Mouse (Mus musculus): Measurements from ENCODE around the gene Dip2c. TPM values are rescaled to one million over a fixed set of nuclear protein-coding genes. Genes with fewer than 3 reads are reported as not detected.

The Dip2c gene
- polyA plus RNA-seq, 1 experiment = 8.4 TPM

GRCm38 (mm10) chr13:9683280-9683679 lies 407.0 kb downstream of the Dip2c start:
- H3K27me3 ChIP-seq (ENCODE audit: control insufficient read depth, insufficient read depth, low read length, poor library complexity, severe bottlenecking) = no peaks in the 10 kb centered on the region
- H3K27ac ChIP-seq (ENCODE audit: insufficient read depth, low read length) = no peak overlapping the region
- H3K9ac ChIP-seq (ENCODE audit: low read depth, poor library complexity, severe bottlenecking) = no peak overlapping the region
- H3K4me3 ChIP-seq (ENCODE audit: low read depth, low read length) = no peak overlapping the region
- no peaks in the 10 kb centered on the region for H3K4me1 ChIP-seq (ENCODE audit: control insufficient read depth, insufficient read depth, low read length)
- no peaks in the 10 kb centered on the region for H3K36me3 ChIP-seq (ENCODE audit: control insufficient read depth, insufficient read depth, low read length, poor library complexity, severe bottlenecking)
- H3K9me3 ChIP-seq (replicated peaks; ENCODE audit: control insufficient read depth, insufficient read depth, low read length, poor library complexity, severe bottlenecking) = no peaks in the 10 kb centered on the region
- no peak for TF ChIP-seq POLR2A (IDR thresholded peaks at IDR 0.05; ENCODE audit: insufficient read depth, low read length)
- TF ChIP-seq CTCF (IDR thresholded peaks at IDR 0.05; ENCODE audit: low read depth, low read length) = no peak
- TF ChIP-seq EP300 (IDR thresholded peaks at IDR 0.05; ENCODE audit: insufficient read depth, low read depth, low read length) = no peak

DNA sequence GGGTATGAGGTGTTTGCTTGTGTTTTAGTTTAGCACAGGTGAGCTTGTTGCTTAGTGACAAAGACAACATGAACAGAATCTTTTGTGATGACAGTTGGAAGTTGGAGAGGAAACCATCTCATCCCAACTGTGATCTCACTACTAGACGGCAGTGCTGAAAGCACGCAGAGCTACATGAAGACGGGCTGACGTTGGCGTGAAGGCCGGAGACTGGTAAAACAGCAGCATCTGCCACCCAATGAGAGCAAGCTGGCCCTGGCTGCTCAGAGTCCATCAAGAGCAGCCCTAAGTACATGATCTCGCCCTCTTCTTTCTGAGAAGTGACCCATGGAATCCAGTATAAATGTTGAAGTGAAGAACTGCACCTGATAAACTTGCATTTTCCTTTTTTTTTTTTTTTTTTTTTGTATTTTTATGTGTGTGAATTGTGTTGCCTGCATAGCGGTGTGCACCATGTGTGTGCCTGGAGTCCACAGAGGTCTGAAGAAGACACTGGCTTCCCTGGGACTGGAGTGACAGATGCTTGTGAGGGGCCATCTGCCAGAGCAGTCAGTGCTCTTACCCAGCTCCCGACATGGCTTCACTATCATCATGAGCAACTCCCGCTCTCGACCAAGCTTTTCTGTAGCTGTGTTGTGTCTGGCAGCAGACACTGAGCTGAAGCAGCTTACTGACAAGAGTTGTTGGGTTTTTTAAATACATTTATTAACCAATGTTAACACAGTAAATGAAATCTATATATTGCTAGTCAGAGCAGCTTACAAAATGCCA lies 408.0 kb downstream of the Dip2c start:
- Histone ChIP-seq H3K9me3 (replicated peaks; ENCODE audit: control insufficient read depth, insufficient read depth, low read length, poor library complexity, severe bottlenecking) (no peaks in the 10 kb centered on the region), H3K36me3 (ENCODE audit: control insufficient read depth, insufficient read depth, low read length, poor library complexity, severe bottlenecking) (no peaks in the 10 kb centered on the region), H3K4me1 (ENCODE audit: control insufficient read depth, insufficient read depth, low read length) (no peaks in the 10 kb centered on the region), H3K27me3 (ENCODE audit: control insufficient read depth, insufficient read depth, low read length, poor library complexity, severe bottlenecking) (no peaks in the 10 kb centered on the region), H3K27ac (ENCODE audit: insufficient read depth, low read length) (no peak overlapping the region), H3K4me3 (ENCODE audit: low read depth, low read length) (no peak overlapping the region), H3K9ac (ENCODE audit: low read depth, poor library complexity, severe bottlenecking) (no peak overlapping the region)
- TF ChIP-seq EP300 (IDR thresholded peaks at IDR 0.05; ENCODE audit: insufficient read depth, low read depth, low read length) (no peak), POLR2A (IDR thresholded peaks at IDR 0.05; ENCODE audit: insufficient read depth, low read length) (no peak), CTCF (IDR thresholded peaks at IDR 0.05; ENCODE audit: low read depth, low read length) (no peak)

GRCm38 (mm10) chr13:9686261-9686660 lies 409.9 kb downstream of the Dip2c start:
- Histone ChIP-seq H3K27ac (ENCODE audit: insufficient read depth, low read length) (no peak overlapping the region), H3K36me3 (ENCODE audit: control insufficient read depth, insufficient read depth, low read length, poor library complexity, severe bottlenecking) (no peaks in the 10 kb centered on the region), H3K4me3 (ENCODE audit: low read depth, low read length) (no peak overlapping the region), H3K9ac (ENCODE audit: low read depth, poor library complexity, severe bottlenecking) (no peak overlapping the region), H3K27me3 (ENCODE audit: control insufficient read depth, insufficient read depth, low read length, poor library complexity, severe bottlenecking) (no peaks in the 10 kb centered on the region), H3K4me1 (ENCODE audit: control insufficient read depth, insufficient read depth, low read length) (no peaks in the 10 kb centered on the region), H3K9me3 (replicated peaks; ENCODE audit: control insufficient read depth, insufficient read depth, low read length, poor library complexity, severe bottlenecking) (no peaks in the 10 kb centered on the region)
- TF ChIP-seq POLR2A (IDR thresholded peaks at IDR 0.05; ENCODE audit: insufficient read depth, low read length) (no peak), CTCF (IDR thresholded peaks at IDR 0.05; ENCODE audit: low read depth, low read length) (no peak), EP300 (IDR thresholded peaks at IDR 0.05; ENCODE audit: insufficient read depth, low read depth, low read length) (no peak)

- Histone ChIP-seq H3K9ac (ENCODE audit: low read depth, poor library complexity, severe bottlenecking) (no peak overlapping the region), H3K4me3 (ENCODE audit: low read depth, low read length) (no peak overlapping the region), H3K27me3 (ENCODE audit: control insufficient read depth, insufficient read depth, low read length, poor library complexity, severe bottlenecking) (no peaks in the 10 kb centered on the region), H3K36me3 (ENCODE audit: control insufficient read depth, insufficient read depth, low read length, poor library complexity, severe bottlenecking) (no peaks in the 10 kb centered on the region), H3K9me3 (replicated peaks; ENCODE audit: control insufficient read depth, insufficient read depth, low read length, poor library complexity, severe bottlenecking) (no peaks in the 10 kb centered on the region), H3K27ac (ENCODE audit: insufficient read depth, low read length) (no peak overlapping the region), H3K4me1 (ENCODE audit: control insufficient read depth, insufficient read depth, low read length) (no peaks in the 10 kb centered on the region)
- TF ChIP-seq CTCF (IDR thresholded peaks at IDR 0.05; ENCODE audit: low read depth, low read length) = no peak
- no peak for TF ChIP-seq POLR2A (IDR thresholded peaks at IDR 0.05; ENCODE audit: insufficient read depth, low read length)
- no peak for TF ChIP-seq EP300 (IDR thresholded peaks at IDR 0.05; ENCODE audit: insufficient read depth, low read depth, low read length)
Measured at GRCm38 (mm10) chr13:9686765-9687164, 410.4 kb downstream of the Dip2c start.

- Histone ChIP-seq H3K4me1 (ENCODE audit: control insufficient read depth, insufficient read depth, low read length) (no peaks in the 10 kb centered on the region), H3K27me3 (ENCODE audit: control insufficient read depth, insufficient read depth, low read length, poor library complexity, severe bottlenecking) (no peaks in the 10 kb centered on the region)
Measured at GRCm38 (mm10) chr13:9689366-9689765, 413.0 kb downstream of the Dip2c start.

GRCm38 (mm10) chr13:9692876-9693275 lies 416.5 kb downstream of the Dip2c start:
- H3K36me3 ChIP-seq (ENCODE audit: control insufficient read depth, insufficient read depth, low read length, poor library complexity, severe bottlenecking) = no peaks in the 10 kb centered on the region
- no peaks in the 10 kb centered on the region for H3K4me1 ChIP-seq (ENCODE audit: control insufficient read depth, insufficient read depth, low read length)

More at GRCm38 (mm10) chr13:9689366-9689765, 413.0 kb downstream of the Dip2c start:
- TF ChIP-seq POLR2A (IDR thresholded peaks at IDR 0.05; ENCODE audit: insufficient read depth, low read length) = no peak
- no peak for TF ChIP-seq EP300 (IDR thresholded peaks at IDR 0.05; ENCODE audit: insufficient read depth, low read depth, low read length)
- TF ChIP-seq CTCF (IDR thresholded peaks at IDR 0.05; ENCODE audit: low read depth, low read length) = no peak
- H3K9me3 ChIP-seq (replicated peaks; ENCODE audit: control insufficient read depth, insufficient read depth, low read length, poor library complexity, severe bottlenecking) = no peaks in the 10 kb centered on the region
- H3K27ac ChIP-seq (ENCODE audit: insufficient read depth, low read length) = no peak overlapping the region
- H3K36me3 ChIP-seq (ENCODE audit: control insufficient read depth, insufficient read depth, low read length, poor library complexity, severe bottlenecking) = no peaks in the 10 kb centered on the region
- no peak overlapping the region for H3K4me3 ChIP-seq (ENCODE audit: low read depth, low read length)
- no peak overlapping the region for H3K9ac ChIP-seq (ENCODE audit: low read depth, poor library complexity, severe bottlenecking)

More at GRCm38 (mm10) chr13:9692876-9693275, 416.5 kb downstream of the Dip2c start:
- Histone ChIP-seq H3K27me3 (ENCODE audit: control insufficient read depth, insufficient read depth, low read length, poor library complexity, severe bottlenecking) (no peaks in the 10 kb centered on the region), H3K4me3 (ENCODE audit: low read depth, low read length) (no peak overlapping the region), H3K9ac (ENCODE audit: low read depth, poor library complexity, severe bottlenecking) (no peak overlapping the region), H3K27ac (ENCODE audit: insufficient read depth, low read length) (no peak overlapping the region), H3K9me3 (replicated peaks; ENCODE audit: control insufficient read depth, insufficient read depth, low read length, poor library complexity, severe bottlenecking) (no peaks in the 10 kb centered on the region)
- TF ChIP-seq CTCF (IDR thresholded peaks at IDR 0.05; ENCODE audit: low read depth, low read length) (no peak), EP300 (IDR thresholded peaks at IDR 0.05; ENCODE audit: insufficient read depth, low read depth, low read length) (no peak), POLR2A (IDR thresholded peaks at IDR 0.05; ENCODE audit: insufficient read depth, low read length) (no peak)
